17 mouse cellular contexts compared by ENCODE assay signal in genomic region chr3:135973842-135974241, GRCm38 (mm10).
"Had no signal": no experiment of that assay in that cellular context is flagged by ENCODE, and none has a peak within 500 bp of the region (broad histone marks: within the 10 kb centered on the region; RNA-seq: fewer than 3 reads in every experiment).

No protein-coding gene starts in this region.

- H3K27ac ChIP-seq: lung, embryonic 15.5 days; macrophage; midbrain, embryonic 13.5 days; midbrain, embryonic 15.5 days; neural tube, embryonic 12.5 days; stomach, embryonic 15.5 days; stomach, postnatal 0 days had no signal

- H3K9me3 ChIP-seq: lung, embryonic 15.5 days; megakaryocyte, embryonic 14.5 days; midbrain, embryonic 13.5 days; midbrain, embryonic 15.5 days; neural tube, embryonic 12.5 days; stomach, embryonic 15.5 days had no signal

- H3K4me3 ChIP-seq: lung, embryonic 15.5 days; megakaryocyte, embryonic 14.5 days; midbrain, embryonic 13.5 days; midbrain, embryonic 15.5 days; neural tube, embryonic 12.5 days; stomach, embryonic 15.5 days had no signal

- ATAC-seq: lung, postnatal 0 days; midbrain, embryonic 13.5 days; midbrain, embryonic 15.5 days had no signal

- H3K27me3 ChIP-seq: lung, embryonic 15.5 days; midbrain, embryonic 13.5 days; midbrain, embryonic 15.5 days; neural tube, embryonic 12.5 days; stomach, embryonic 15.5 days had no signal

- H3K4me2 ChIP-seq: lung, embryonic 15.5 days; midbrain, embryonic 11.5 days; midbrain, embryonic 13.5 days; midbrain, embryonic 15.5 days; neural tube, embryonic 12.5 days; stomach, embryonic 15.5 days had no signal

- H3K36me3 ChIP-seq: lung, embryonic 15.5 days; midbrain, embryonic 13.5 days; midbrain, embryonic 15.5 days; neural tube, embryonic 12.5 days; stomach, embryonic 15.5 days had no signal

- DNase-seq: lung, adult 2 months; lung, postnatal 14 days; lung, postnatal 36 days; right cerebral cortex, postnatal 14 days; thymus, adult 2 months; thymus, postnatal 25 days; thymus, postnatal 4 days had no signal

- H3K9ac ChIP-seq: lung, embryonic 15.5 days; midbrain, embryonic 13.5 days; midbrain, embryonic 15.5 days; neural tube, embryonic 12.5 days; stomach, embryonic 15.5 days had no signal

- H3K4me1 ChIP-seq: lung, embryonic 15.5 days; megakaryocyte, embryonic 14.5 days; midbrain, embryonic 13.5 days; midbrain, embryonic 15.5 days; neural tube, embryonic 12.5 days; stomach, embryonic 15.5 days had no signal
